Mouse (Mus musculus) heart, postnatal 10 days (tissue): ENCODE measurements around the gene Gm19402. TPM values are rescaled to one million over a fixed set of nuclear protein-coding genes. Genes with fewer than 3 reads are reported as not detected.
"Not testable (repeated sequence)": the region's sequence is repeated elsewhere in the genome, so short reads cannot be mapped to it uniquely, and the experiment has no call there.

Experiments used
- DNase-seq, 2 experiments: peaks; one replicate each; pipeline ENCODE4 v3.0.0; 2021
- intact Hi-C: fragments of 180-260 bp; cut with DNase I; formaldehyde crosslinking; loops from one replicate; pipeline ENCODE4 v1.15.1; 2025
- total RNA-seq, 2 experiments: library from RNA; stranded (reverse); gene quantifications; 2 replicates each; pipeline ENCODE4 v1.2.3; 2021

The Gm19402 gene
- not detected for total RNA-seq

DNA sequence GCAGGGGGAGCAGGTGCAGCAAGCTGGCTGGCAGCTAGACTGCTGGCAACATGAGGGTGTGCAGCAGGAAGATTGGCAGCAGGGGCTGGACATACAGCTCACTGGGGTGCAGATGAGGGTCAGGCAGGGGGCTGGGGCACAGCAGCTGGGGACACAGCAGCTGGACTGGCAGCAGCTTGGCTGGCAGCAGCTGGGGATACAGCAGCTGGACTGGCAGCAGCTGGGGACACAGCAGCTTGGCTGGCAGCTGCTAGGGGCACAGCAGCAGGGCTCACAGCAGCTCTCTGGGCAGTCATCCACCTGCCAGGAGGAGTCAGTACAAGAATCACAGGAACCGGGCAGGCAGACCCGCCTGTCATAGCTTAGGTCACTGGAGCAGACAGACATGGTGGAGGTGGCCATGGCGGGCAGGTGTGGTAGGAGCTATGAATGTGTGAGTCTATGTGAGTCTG lies at the start of gene Gm19402:
Gene Gm19402, minus strand, starts transcription at position 402 of the 452 bp plus-strand sequence.
- DNase-seq, intact Hi-C loops: not testable (repeated sequence)

DNA sequence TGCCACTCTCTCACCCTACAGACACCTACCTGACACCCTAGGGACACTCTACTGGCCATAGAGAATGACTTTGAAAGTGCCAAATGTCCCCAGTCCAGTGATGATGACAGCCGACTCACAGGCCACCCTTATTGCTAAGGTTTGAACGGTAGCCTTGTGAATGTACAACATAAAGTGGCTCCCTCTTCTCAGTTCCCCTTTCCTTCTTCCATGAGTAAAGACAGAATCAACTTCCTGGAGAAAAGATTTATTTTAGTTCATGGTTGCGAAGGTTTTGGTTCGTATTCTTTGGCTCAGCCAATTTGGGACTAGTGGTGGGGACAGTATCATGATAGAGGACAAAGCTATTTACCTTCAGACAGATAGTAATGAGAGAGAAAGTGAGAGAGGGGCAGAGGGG lies 48.4 kb upstream of the Gm19402 start:
- intact Hi-C loops, result no loop called here
- no peak for DNase-seq

DNA sequence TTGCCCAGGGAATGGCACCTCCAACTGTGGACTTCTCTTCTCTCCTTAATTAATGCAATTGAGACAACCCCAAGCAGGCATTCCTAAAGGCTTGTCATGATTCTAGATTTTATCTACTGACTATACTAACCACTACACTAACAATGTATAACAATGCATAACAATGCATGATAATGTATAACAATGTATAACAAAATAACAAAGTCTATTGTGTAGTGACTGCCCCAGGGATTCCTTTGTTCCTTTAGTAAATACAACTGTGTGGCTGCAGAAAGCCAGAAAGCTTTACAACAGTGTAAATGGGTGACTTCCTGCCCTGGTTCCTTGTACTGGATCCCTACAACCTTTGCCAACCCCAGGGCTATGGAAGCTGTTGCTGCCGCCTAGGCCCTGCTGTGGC lies 45.4 kb upstream of the Gm19402 start:
- intact Hi-C loops, result no loop called here
- no peak for DNase-seq

DNA sequence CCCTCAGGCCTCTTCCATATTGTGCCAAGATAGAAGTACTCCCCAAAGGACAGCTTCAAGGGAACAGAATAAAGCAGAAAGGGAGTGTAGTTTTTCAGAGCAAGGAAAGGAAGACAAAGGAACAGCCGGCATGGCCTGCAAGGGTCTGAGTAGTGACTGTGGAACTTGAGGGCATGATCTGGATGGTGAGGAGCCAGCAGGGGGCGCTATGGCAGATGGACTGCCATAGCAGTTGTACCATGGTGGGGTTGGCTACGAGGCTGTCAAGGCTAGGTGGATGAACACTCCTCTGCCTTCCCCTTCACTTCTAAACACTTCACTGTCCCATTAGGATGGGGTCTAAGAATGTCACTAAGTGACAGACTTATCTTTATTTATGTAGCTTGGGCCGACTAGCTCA lies 38.7 kb upstream of the Gm19402 start:
- intact Hi-C loops, result loop anchor here (5.0 kb wide), 1 partner anchor 153 kb away; no protein-coding TSS in a partner anchor
- DNase-seq, result peak in 1 of 2 experiments; percentile 3

DNA sequence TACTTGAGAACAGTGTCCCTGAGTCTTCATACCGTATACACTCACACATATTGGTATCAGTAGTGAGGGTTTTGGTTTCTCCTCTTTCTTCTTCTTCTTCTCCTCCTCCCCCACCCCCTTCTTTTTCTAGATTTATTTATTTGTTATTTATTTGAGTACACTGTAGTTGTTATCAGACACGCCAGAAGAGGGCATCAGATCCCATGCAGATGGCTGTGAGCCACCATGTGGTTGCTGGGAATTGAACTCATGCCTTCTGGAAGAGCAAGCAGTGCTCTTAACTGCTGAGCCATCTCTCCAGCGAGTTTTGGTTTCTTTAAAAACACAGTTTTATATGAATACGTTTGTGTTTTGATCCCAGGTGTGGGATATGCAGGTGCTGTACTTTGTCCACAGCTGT lies 37.7 kb upstream of the Gm19402 start:
- peak in 1 of 2 experiments; percentile 5 for DNase-seq
- intact Hi-C loops, result loop anchor here (5.0 kb wide), 1 partner anchor 154 kb away; no protein-coding TSS in a partner anchor

DNA sequence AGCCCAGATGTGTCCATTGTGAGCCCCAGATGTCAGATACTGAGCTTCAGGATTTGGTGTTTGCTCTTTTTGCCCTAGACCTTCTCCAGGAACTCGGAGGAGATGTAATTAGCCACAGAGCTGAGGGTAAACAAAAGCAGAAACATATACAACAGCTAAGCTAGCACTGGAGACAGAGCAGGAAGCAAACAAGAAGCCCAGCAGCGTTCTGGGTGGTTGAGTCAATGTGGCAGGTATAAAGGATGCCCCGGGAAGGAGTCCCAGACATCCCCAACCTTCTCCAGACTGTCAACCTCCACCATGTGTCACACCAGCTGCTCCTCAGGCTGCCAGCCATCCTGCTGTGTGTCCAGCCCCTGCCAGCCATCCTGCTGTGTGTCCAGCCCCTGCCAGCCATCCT lies 35.6 kb upstream of the Gm19402 start, which contains the start of gene Gm10100:
Gene Gm10100, plus strand, starts transcription at position 301 of the 400 bp plus-strand sequence.
- DNase-seq, result no peak
- intact Hi-C loops, result loop anchor here (5.0 kb wide), 1 partner anchor 156 kb away; no protein-coding TSS in a partner anchor

DNA sequence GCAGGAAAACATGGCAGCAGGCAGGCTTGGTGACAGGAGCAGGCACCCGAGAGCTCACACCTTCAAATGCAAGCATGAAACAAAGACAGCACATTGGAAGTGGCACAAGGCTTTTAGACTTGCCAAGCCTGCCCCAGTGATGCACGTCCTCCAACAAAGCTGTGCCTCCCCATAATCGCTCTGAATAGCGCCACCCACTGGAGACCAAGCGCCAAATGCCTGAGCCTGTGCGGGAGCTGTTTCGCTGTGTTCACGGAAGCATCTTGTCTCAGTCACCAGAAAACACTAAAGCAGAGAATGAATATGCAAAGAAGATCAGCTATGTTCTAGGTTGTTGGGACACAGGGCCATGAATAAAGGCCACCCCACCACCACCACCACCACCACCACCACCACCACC lies 34.3 kb upstream of the Gm19402 start:
- DNase-seq, result no peak
- intact Hi-C loops, result loop anchor here (5.0 kb wide), 1 partner anchor 157 kb away; no protein-coding TSS in a partner anchor

DNA sequence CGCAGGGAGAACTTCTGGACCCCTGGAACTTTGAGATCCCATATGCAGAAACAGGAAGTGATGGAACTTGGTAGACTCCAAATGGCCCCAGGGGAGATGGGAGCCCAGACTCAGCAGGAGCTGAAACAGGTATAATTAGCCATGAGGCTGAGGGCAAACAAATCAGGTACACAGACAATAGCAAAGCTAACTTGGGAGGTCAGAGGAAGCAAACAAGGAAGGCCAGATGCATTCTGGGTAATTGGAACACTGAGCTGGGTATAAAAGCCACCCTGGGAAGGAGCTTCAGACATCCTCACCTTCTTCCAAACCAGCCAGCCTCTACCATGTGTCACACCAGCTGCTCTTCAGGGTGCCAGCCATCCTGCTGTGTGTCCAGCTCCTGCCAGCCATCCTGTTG lies 29.7 kb upstream of the Gm19402 start, which contains the start of gene Krtap12-1:
Gene Krtap12-1, plus strand, starts transcription at position 301 of the 400 bp plus-strand sequence.
- intact Hi-C loops, result not testable (repeated sequence)

DNA sequence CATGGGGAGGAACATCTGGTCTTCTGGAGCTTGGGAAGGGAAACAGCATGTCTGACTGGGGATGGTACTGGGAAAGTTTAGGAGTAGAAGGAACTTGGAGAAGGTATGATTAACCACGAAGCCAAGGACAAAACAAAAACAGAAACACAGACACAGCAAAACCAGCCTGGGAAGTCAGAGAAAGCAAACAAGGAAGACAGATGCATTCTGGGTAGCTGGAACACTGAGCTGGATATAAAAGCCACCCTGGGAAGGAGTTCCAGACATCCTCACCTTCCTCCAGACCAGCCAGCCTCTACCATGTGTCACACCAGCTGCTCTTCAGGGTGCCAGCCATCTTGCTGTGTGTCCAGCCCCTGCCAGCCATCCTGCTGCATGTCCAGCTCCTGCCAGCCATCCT lies 24.9 kb upstream of the Gm19402 start, which contains the start of gene Gm10142:
Gene Gm10142, plus strand, starts transcription at position 301 of the 400 bp plus-strand sequence.
- DNase-seq, result no peak
- intact Hi-C loops, result no loop called here

More for the DNA sequence above, 29.7 kb upstream of the Gm19402 start, which contains the start of gene Krtap12-1:
- not testable (repeated sequence) for DNase-seq

DNA sequence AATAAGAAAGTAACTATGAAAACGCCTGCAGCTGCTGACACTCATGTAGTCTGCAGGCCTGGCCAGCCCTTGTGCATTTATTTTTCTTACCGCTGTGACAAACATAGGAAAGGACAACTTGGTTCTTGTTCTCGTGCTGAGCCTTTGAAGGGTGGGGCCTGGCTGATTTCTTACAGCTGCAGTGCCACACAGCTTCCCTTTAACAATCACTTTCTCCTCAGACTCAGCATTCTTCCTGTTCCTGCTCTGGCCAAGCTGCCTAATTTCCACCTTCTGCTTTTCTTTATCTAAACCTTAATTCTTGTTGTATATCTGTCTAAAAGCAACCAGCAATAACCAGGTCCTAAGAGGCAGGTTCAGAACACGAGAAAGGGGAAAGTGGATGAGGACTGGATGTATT lies 23.2 kb upstream of the Gm19402 start:
- intact Hi-C loops, result no loop called here
- DNase-seq, result no peak

DNA sequence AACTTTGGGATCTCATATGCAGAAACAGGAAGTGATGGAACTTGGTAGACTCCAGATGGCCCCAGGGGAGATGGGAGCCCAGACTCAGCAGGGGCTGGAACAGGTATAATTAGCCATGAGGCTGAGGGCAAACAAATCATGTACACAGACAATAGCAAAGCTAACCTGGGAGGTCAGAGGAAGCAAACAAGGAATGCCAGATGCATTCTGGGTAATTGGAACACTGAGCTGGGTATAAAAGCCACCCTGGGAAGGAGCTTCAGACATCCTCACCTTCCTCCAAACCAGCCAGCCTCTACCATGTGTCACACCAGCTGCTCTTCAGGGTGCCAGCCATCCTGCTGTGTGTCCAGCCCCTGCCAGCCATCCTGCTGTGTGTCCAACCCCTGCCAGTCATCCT lies 20.6 kb upstream of the Gm19402 start, which contains the start of gene Gm10024:
Gene Gm10024, plus strand, starts transcription at position 301 of the 400 bp plus-strand sequence.
- intact Hi-C loops, DNase-seq: not testable (repeated sequence)

DNA sequence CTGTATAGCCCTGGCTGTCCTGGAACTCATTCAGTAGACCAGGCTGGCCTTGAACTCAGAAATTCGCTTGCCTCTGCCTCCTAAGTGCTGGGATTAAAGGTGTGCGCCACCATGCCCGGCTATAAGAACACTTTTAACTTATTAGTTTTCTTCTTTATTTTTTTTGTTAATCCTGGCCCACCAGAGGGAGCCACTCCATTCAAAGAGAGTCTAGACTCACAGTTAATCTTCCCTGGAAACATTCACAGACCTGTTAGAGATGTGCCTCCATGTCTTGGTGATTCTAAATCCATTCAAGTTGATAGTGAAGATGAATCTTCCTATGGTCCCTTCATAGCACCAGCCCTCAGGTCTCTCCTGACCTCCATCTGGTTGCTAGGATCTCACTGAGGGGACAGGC lies 19.3 kb upstream of the Gm19402 start:
- intact Hi-C loops, result no loop called here
- DNase-seq, result peak in 1 of 2 experiments; percentile 23

DNA sequence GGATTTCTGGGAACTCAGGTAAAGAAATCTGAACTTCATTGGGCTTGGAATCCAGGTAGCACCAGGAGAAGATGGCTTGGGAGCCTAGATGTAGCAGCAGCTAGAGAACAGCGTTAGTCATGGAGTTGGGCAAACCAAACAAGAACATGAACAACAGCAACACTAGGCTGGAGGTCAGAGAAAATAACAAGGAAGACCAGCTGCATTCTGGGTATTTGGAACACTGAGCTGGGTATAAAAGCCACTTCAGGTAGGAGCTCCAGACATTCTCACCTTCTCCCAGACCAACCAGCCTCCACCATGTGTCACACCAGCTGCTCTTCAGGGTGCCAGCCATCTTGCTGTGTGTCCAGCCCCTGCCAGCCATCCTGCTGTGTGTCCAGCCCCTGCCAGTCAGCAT lies 15.8 kb upstream of the Gm19402 start, which contains the start of gene Gm10272:
Gene Gm10272, plus strand, starts transcription at position 301 of the 400 bp plus-strand sequence.
- intact Hi-C loops, result no loop called here
- DNase-seq, result no peak

DNA sequence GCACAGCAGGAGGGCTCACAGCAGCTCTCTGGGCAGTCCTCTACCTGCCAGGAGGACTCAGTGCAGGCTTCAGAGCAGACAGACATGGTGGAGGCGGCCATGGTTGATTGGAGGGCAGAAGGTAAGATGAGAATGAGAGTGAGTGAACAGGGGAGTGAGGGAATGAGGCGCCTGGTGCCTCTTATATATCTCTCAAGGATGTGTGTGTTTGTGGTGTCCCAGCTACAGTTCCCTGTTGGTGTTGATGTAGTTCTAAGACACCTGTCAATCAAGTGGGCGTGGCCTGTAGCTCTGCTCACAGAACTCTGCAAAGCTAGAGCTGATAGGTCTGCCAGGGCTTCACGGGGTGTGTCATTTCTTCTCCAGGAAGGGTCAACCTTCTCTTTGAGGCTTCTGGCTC lies 6.6 kb upstream of the Gm19402 start, which contains the start of gene Gm9508:
Gene Gm9508, minus strand, starts transcription at position 101 of the 400 bp plus-strand sequence.
- intact Hi-C loops, result no loop called here
- DNase-seq, result no peak

DNA sequence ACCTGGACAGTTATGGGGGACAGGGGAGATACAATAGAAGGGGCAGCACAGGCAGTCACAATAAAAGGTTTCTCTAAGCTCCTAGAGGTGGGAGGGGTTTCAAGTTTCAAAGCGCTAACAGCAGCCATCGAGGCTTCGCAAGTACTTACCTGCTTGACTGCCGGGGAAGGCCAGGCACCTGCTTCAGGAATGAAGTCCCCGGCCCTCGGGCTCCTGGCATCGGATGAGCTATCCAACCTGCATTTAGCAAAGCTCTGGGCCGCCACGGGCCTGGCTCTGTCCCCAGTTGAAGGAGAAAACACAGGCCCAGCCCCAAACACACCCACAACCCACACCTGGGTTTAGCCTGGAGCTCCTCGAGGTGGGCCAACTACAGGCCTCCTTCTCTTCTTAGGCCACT lies 3.5 kb downstream of the Gm19402 start:
- DNase-seq, result no peak
- intact Hi-C loops, result no loop called here

DNA sequence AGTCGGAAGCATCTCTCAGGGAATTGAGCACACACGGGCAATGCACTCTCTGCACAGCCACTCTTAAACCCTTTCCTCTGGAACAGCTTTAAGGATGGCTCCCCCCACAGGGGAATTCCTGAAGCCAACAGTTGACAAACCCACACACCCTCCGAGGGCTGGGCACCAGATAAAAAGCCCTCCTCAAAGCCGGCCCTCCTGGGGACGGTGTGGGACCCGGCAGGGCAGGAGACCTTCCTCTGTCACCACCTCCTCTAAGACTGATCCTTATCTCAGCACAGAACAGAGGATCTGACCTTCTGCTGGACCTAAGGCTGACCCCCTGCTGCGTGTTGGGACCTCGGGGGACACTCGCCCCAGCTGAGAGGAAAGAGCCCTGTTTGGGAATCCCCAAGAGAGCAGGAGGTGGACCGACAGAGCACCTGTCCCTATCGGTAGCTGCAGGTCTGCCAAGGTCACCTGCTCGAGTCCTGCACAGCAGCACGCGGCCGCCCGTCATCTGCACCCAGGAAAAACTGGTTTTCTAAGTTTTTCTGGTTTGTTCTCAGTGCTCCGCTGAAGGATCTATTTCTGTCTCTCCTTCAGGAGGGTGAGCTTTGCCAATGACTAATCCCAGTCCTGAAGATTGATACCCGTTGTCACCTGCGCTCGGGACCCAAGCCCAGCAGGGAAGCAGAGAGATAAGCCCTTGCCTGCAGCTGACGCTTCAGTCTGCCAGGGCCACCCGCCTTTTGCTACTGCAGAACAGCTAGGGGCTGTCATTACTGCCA lies 4.5 kb downstream of the Gm19402 start, which contains the start of gene Tspear:
Gene Tspear, plus strand, starts transcription at position 675 of the 770 bp plus-strand sequence.
- peak in 1 of 2 experiments; percentile 29 for DNase-seq
- intact Hi-C loops, result no loop called here

DNA sequence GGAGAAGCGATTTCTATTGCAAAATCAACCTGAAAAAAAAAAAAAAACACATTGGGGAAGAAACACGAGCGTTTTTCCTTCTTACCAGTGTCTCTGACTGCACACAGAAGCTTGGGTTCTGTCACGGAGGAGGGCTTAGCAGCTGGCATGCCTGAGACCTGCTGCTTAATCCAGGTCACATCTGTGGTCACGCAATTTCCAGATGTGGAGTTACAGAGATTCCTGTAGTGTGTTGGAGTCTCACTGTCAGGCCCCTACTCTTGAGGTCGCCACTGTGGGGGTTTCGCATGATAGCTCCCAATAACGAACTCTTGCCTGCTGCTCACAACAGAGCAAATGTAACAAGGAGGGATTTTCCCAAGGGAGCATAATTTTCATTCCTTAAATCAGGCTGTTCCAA lies 6.4 kb downstream of the Gm19402 start:
- intact Hi-C loops, result no loop called here
- no peak for DNase-seq

DNA sequence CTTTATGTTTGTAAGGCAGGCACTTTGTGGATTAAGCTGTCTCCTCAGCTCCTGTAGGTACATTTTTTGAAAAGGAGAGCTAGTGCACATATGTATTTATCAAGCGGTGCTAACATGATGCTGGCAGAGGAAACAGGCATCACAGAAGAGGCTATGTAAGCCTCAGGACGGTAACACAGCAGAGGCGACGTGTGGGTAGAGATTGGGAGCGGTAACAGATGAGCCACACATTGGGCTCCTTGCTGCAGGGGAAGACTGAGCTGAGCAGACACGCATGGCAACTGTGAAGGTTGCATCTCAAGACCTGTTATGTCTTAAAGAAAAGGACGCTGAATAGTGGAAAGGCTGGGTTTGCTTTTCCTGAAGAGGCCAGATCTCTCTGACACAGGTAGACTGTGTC lies 7.6 kb downstream of the Gm19402 start:
- DNase-seq, result no peak
- intact Hi-C loops, result no loop called here

DNA sequence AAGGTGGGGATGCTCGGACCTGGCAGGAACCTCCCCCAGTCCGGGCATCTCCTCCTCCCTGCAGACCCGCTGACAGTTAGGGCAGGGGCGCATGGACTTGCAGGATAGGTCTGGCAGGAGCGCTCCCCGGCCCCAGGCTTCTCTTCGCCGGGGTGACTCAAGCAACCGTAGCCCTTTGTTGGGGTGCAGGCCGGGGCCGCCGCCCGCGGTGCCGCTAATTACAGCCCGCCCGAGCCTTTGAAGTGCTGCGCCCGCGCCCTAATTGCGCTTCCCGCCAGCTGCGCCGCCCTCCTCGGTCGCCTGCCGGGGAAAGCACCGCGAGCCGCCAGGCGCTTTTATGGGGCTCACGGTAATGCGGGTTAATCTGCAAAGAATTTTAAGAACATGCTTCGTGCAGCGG lies 13.0 kb downstream of the Gm19402 start:
- intact Hi-C loops, result no loop called here
- no peak for DNase-seq

DNA sequence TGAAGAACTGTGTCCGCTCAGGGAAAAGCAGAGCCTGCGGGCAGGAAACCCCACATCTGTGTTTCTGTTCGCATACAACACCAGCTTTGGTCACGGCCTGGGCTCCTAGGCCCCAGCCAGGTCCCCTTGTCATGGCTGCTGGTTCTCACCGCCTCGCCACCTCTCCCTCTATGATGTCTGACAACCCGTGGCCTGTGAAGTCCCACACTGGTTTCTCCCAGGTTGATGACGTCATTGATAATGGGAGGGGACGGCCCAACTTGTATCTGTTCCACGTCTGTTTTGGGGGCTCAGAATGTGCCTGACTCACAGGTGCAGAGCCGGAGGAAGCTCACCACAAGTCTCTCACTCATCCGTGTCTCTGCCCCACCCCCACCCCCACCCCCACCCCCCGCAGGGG lies 16.8 kb downstream of the Gm19402 start:
- intact Hi-C loops, result no loop called here
- DNase-seq, result no peak

DNA sequence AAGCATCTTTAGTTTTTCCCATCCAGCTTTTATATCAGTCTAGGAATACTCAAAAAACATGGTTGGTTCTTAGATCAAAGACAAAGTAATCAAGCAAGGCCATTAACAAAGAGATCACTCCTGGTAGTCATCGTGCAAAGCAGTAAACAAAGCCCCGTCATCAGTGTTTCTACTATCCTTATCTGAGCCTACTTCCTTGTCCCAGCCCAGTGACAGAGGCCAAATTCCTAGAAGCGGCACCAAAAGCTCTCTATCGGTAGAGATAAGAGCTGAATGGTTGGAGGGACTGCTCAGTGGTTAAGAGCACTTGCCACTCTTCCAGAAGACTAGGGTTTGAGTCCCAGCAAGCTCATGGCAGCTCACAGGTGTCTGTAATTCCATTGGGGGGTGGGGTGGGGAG lies 19.0 kb downstream of the Gm19402 start:
- intact Hi-C loops, result no loop called here
- no peak for DNase-seq

DNA sequence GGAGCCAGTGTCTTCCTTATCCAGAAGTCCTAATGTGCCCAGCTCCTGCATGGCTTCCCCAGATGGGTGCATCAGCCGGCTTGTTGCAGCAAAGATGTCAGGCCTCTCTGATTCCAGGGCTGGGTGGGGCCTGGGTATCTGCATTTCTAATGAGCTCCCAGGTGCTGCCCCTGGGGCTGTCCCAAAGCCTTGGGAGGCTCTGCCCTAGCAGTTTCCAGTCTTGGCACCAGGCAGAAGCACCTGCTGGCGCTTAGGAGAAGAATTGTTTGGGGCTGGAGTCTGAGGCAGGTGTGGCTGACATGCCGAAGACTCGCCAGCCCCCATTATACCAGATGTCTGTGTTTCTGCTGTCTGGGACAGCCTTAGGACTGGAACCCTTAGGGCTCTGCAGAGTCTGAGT lies 19.8 kb downstream of the Gm19402 start:
- no peak for DNase-seq
- intact Hi-C loops, result no loop called here
